Mouse (Mus musculus): Measurements from ENCODE around the gene Mylk3. TPM values are rescaled to one million over a fixed set of nuclear protein-coding genes. Genes with fewer than 3 reads are reported as not detected.

The Mylk3 gene
- polyA plus RNA-seq, 2 experiments, result 42.1 to 48.7 TPM

GRCm38 (mm10) chr8:85311743-85312142 is 74.4 kb downstream of the Mylk3 start:
- Histone ChIP-seq H3K4me2 (ENCODE audit: low read depth) (no peak overlapping the region), H3K27me3 (ENCODE audit: control insufficient read depth, insufficient read depth, low read length) (no peaks in the 10 kb centered on the region), H3K9me3 (ENCODE audit: control insufficient read depth, low read length) (no peaks in the 10 kb centered on the region), H3K4me1 (replicated peaks; ENCODE audit: control insufficient read depth in 2 of 2, insufficient read depth in 2 of 2, low read length in 1 of 2) (peaks cover 0 to 2% of the 10 kb centered on the region in 2 experiments; a peak in 1 of 4 replicates), H3K9ac (replicated peaks) (no peak overlapping the region), H3K4me3 (ENCODE audit: insufficient read depth in 1 of 2, low read depth in 2 of 2, low read length in 2 of 2) (no peak overlapping the region), H3K27ac (no peak overlapping the region), H3K36me3 (replicated peaks; ENCODE audit: control insufficient read depth, insufficient read depth, low read depth) (peaks cover 22% of the 10 kb centered on the region)
- DNase-seq (ENCODE audit: low read depth in 3 of 3, low spot score in 3 of 3) (no peak), ATAC-seq (ENCODE audit: insufficient read depth) (peak; percentile 66; the same call in 1 of the 2 replicates)
- peak; percentile 76 for TF ChIP-seq CTCF (IDR thresholded peaks at IDR 0.05; ENCODE audit: low read depth)
- 0 out of 2 replicates have a peak, but pooled peaks have one; percentile 13 for TF ChIP-seq EP300 (IDR thresholded peaks at IDR 0.05; ENCODE audit: low read depth)

GRCm38 (mm10) chr8:85308564-85308963 is 77.6 kb downstream of the Mylk3 start:
- Histone ChIP-seq H3K9ac (replicated peaks) (no peak overlapping the region), H3K4me2 (ENCODE audit: low read depth) (no peak overlapping the region), H3K4me3 (ENCODE audit: insufficient read depth in 1 of 2, low read depth in 2 of 2, low read length in 2 of 2) (no peak overlapping the region), H3K9me3 (ENCODE audit: control insufficient read depth, low read length) (no peaks in the 10 kb centered on the region), H3K27ac (no peak overlapping the region), H3K36me3 (replicated peaks; ENCODE audit: control insufficient read depth, insufficient read depth, low read depth) (peaks cover 48% of the 10 kb centered on the region), H3K4me1 (replicated peaks; ENCODE audit: control insufficient read depth in 2 of 2, insufficient read depth in 2 of 2, low read length in 1 of 2) (peaks cover 0 to 2% of the 10 kb centered on the region in 2 experiments; a peak in 1 of 4 replicates), H3K27me3 (ENCODE audit: control insufficient read depth, insufficient read depth, low read length) (no peaks in the 10 kb centered on the region)
- TF ChIP-seq CTCF (IDR thresholded peaks at IDR 0.05; ENCODE audit: low read depth), result no peak
- no peak for TF ChIP-seq EP300 (IDR thresholded peaks at IDR 0.05; ENCODE audit: low read depth)
- ATAC-seq (ENCODE audit: insufficient read depth) (no peak), DNase-seq (ENCODE audit: low read depth in 3 of 3, low spot score in 3 of 3) (no peak)
- 91% methylated on average over 2 of the region's 2 CpGs for WGBS (ENCODE audit: insufficient replicate concordance)

- Histone ChIP-seq H3K27ac (no peak overlapping the region), H3K36me3 (replicated peaks; ENCODE audit: control insufficient read depth, insufficient read depth, low read depth) (peaks cover 67% of the 10 kb centered on the region), H3K4me2 (ENCODE audit: low read depth) (no peak overlapping the region), H3K9ac (replicated peaks) (no peak overlapping the region), H3K4me3 (ENCODE audit: insufficient read depth in 1 of 2, low read depth in 2 of 2, low read length in 2 of 2) (no peak overlapping the region), H3K9me3 (ENCODE audit: control insufficient read depth, low read length) (no peaks in the 10 kb centered on the region), H3K4me1 (replicated peaks; ENCODE audit: control insufficient read depth in 2 of 2, insufficient read depth in 2 of 2, low read length in 1 of 2) (peaks cover 9 to 18% of the 10 kb centered on the region in 2 experiments), H3K27me3 (ENCODE audit: control insufficient read depth, insufficient read depth, low read length) (no peaks in the 10 kb centered on the region)
- ATAC-seq (ENCODE audit: insufficient read depth) (no peak), DNase-seq (ENCODE audit: low read depth in 3 of 3, low spot score in 3 of 3) (no peak)
- 81% methylated on average over 5 of the region's 5 CpGs for WGBS (ENCODE audit: insufficient replicate concordance)
- TF ChIP-seq CTCF (IDR thresholded peaks at IDR 0.05; ENCODE audit: low read depth) (no peak), EP300 (IDR thresholded peaks at IDR 0.05; ENCODE audit: low read depth) (no peak)
These were observed 82.6 kb downstream of the Mylk3 start for GRCm38 (mm10) chr8:85303531-85303930.

- H3K27ac ChIP-seq, result no peak overlapping the region
These were observed 83.2 kb downstream of the Mylk3 start for GRCm38 (mm10) chr8:85302931-85303330.

GRCm38 (mm10) chr8:85301941-85302340 is 84.2 kb downstream of the Mylk3 start:
- TF ChIP-seq CTCF (IDR thresholded peaks at IDR 0.05; ENCODE audit: low read depth), result no peak
- TF ChIP-seq EP300 (IDR thresholded peaks at IDR 0.05; ENCODE audit: low read depth), result no peak
- H3K36me3 ChIP-seq (replicated peaks; ENCODE audit: control insufficient read depth, insufficient read depth, low read depth), result peaks cover 51% of the 10 kb centered on the region
- H3K9ac ChIP-seq (replicated peaks), result peak overlapping the region; percentile 16; the same call in 1 of the 2 replicates
- no peak for ATAC-seq (ENCODE audit: insufficient read depth)
- H3K4me1 ChIP-seq (replicated peaks; ENCODE audit: control insufficient read depth in 2 of 2, insufficient read depth in 2 of 2, low read length in 1 of 2), result peaks cover 9 to 25% of the 10 kb centered on the region in 2 experiments
- H3K27ac ChIP-seq, result no peak overlapping the region
- H3K9me3 ChIP-seq (ENCODE audit: control insufficient read depth, low read length), result no peaks in the 10 kb centered on the region
- H3K27me3 ChIP-seq (ENCODE audit: control insufficient read depth, insufficient read depth, low read length), result no peaks in the 10 kb centered on the region
- 69% methylated on average over 1 of the region's 1 CpGs for WGBS (ENCODE audit: insufficient replicate concordance)
- H3K4me3 ChIP-seq (ENCODE audit: insufficient read depth in 1 of 2, low read depth in 2 of 2, low read length in 2 of 2), result peak overlapping the region in 1 of 2 experiments; percentile 20; a peak in 2 of 4 replicates
- peak overlapping the region; percentile 94 for H3K4me2 ChIP-seq (ENCODE audit: low read depth)
- no peak for DNase-seq (ENCODE audit: low read depth in 3 of 3, low spot score in 3 of 3)

More at GRCm38 (mm10) chr8:85302931-85303330, 83.2 kb downstream of the Mylk3 start:
- WGBS (ENCODE audit: insufficient replicate concordance), result 71% methylated on average over 3 of the region's 3 CpGs
- H3K4me3 ChIP-seq (ENCODE audit: insufficient read depth in 1 of 2, low read depth in 2 of 2, low read length in 2 of 2), result no peak overlapping the region
- TF ChIP-seq EP300 (IDR thresholded peaks at IDR 0.05; ENCODE audit: low read depth) (no peak), CTCF (IDR thresholded peaks at IDR 0.05; ENCODE audit: low read depth) (no peak)
- no peak overlapping the region; the same call in 1 of the 2 replicates for H3K4me2 ChIP-seq (ENCODE audit: low read depth)
- H3K9me3 ChIP-seq (ENCODE audit: control insufficient read depth, low read length), result no peaks in the 10 kb centered on the region
- DNase-seq (ENCODE audit: low read depth in 3 of 3, low spot score in 3 of 3), result no peak
- H3K27me3 ChIP-seq (ENCODE audit: control insufficient read depth, insufficient read depth, low read length), result no peaks in the 10 kb centered on the region
- no peak for ATAC-seq (ENCODE audit: insufficient read depth)
- H3K9ac ChIP-seq (replicated peaks), result no peak overlapping the region
- H3K4me1 ChIP-seq (replicated peaks; ENCODE audit: control insufficient read depth in 2 of 2, insufficient read depth in 2 of 2, low read length in 1 of 2), result peaks cover 9 to 19% of the 10 kb centered on the region in 2 experiments
- H3K36me3 ChIP-seq (replicated peaks; ENCODE audit: control insufficient read depth, insufficient read depth, low read depth), result peaks cover 61% of the 10 kb centered on the region

Measured in liver, embryonic 14.5 days (tissue).